Mouse (Mus musculus) forebrain, embryonic 11.5 days (tissue): ENCODE data around the gene Gm20816. TPM values are rescaled to one million over a fixed set of nuclear protein-coding genes. Genes with fewer than 3 reads are reported as not detected.
"Not testable (repeated sequence)": the region's sequence is repeated elsewhere in the genome, so short reads cannot be mapped to it uniquely, and the experiment has no call there.

ENCODE experiments used
- ATAC-seq: fragments of 200-750 bp; cut with Nextera tagmentation; replicated peaks from 2 replicates; pipeline ENCODE4 v1.8.0; 2017; ENCODE audit warnings: moderate TSS enrichment; ENCODE audit not compliant: low FRiP score
- DNase-seq: peaks from one replicate; pipeline ENCODE4 v3.0.0-alpha.2; 2017; ENCODE audit warnings: low spot score
- H3K27ac ChIP-seq: fragments of 300-500 bp; sonication (generic); 2 replicates; pipeline ENCODE4 v1.5.1; 2014; ENCODE audit warnings: low read depth, low read length
- H3K27me3 ChIP-seq: fragments of 300-500 bp; sonication (generic); 2 replicates; pipeline ENCODE4 v1.6.1; 2014; ENCODE audit warnings: mild to moderate bottlenecking, low read length, mixed read lengths; ENCODE audit not compliant: control insufficient read depth, insufficient read depth
- H3K36me3 ChIP-seq: fragments of 300-500 bp; sonication (generic); 2 replicates; pipeline ENCODE4 v1.6.1; 2014; ENCODE audit warnings: mild to moderate bottlenecking, low read length, moderate library complexity, mixed read lengths; ENCODE audit not compliant: control insufficient read depth, insufficient read depth
- H3K4me1 ChIP-seq: fragments of 300-500 bp; sonication (generic); replicated peaks from 2 replicates; pipeline ENCODE4 v1.6.1; 2014; ENCODE audit warnings: low read length, mixed read lengths; ENCODE audit not compliant: control insufficient read depth, insufficient read depth
- H3K4me2 ChIP-seq: fragments of 300-500 bp; sonication (generic); 2 replicates; pipeline ENCODE4 v1.6.1; 2014; ENCODE audit warnings: low read depth, mild to moderate bottlenecking, low read length, moderate library complexity, mixed read lengths; ENCODE audit not compliant: severe bottlenecking
- H3K4me3 ChIP-seq: fragments of 300-500 bp; sonication (generic); 2 replicates; pipeline ENCODE4 v1.5.1; 2014; ENCODE audit warnings: low read depth, low read length
- H3K9ac ChIP-seq: fragments of 300-500 bp; sonication (generic); 2 replicates; pipeline ENCODE4 v1.6.1; 2014; ENCODE audit warnings: low read length
- H3K9me3 ChIP-seq: fragments of 300-500 bp; sonication (generic); 2 replicates; pipeline ENCODE4 v1.6.1; 2016; ENCODE audit warnings: low read length, mixed read lengths; ENCODE audit not compliant: control insufficient read depth
- WGBS: fragments of 180-500 bp; shearing (Covaris S2); extraction: QIAGEN DNeasy Blood & Tissue Kit; methylation state at CpG from one replicate; pipeline ENCODE4 v1.1.7; 2014; 5-methylcytosine and 5-hydroxymethylcytosine counted together
- polyA plus RNA-seq: library from polyadenylated mRNA; unstranded; fragments of >200 nt; fragmentation: Nextera tagmentation; extraction: Ambion mirVana; gene quantifications from 2 replicates; pipeline ENCODE4 v1.2.1, GENCODE M21; 2014

The Gm20816 gene
- not detected in 2 replicates for polyA plus RNA-seq

GRCm38 (mm10) chrY:68537655-68538054 is at the start of gene Gm20816:
Gene Gm20816, plus strand, starts transcription at chrY:68537955.
- H3K9me3 ChIP-seq, DNase-seq, H3K36me3 ChIP-seq, H3K9ac ChIP-seq, H3K4me1 ChIP-seq, H3K27ac ChIP-seq, H3K27me3 ChIP-seq, H3K4me2 ChIP-seq, ATAC-seq, H3K4me3 ChIP-seq: not testable (repeated sequence)
- WGBS, result no CpG with 5 or more reads among the region's 3 CpGs

Other genes with a start within 250 kb of the Gm20816 start
- gene Gm20937, start 243.1 kb upstream of the Gm20816 start, polyA plus RNA-seq, result not detected in 2 replicates